Mouse (Mus musculus) right cerebral cortex, adult 18-20 months (tissue): Measurements from ENCODE around the gene Olfr955.

Experiments used
- DNase-seq: peaks from one replicate; pipeline ENCODE4 v3.0.0; 2022; ENCODE audit warnings: mixed read lengths

Gene Olfr955

DNA sequence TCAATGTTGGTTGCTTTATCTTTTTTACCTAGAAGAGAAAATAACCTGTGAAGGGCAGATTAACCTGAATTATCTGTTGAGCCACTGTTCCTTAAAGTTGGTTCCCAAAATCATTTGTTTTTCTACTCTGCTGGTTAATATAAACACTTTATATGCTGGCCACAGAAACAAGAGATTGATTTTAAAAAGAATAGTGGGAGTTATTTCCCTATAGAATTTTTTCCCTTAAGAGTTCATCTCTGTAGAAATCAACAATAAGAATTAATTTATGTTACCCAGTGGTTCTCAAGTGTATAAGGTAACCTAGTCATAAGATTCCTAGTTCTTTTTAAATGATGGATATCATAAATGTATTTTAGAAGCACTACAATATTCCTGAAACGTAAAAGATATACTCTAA lies at the start of gene Olfr955:
Gene Olfr955 (minus strand): TSS at position 101 of the 400 bp plus-strand sequence.
- no peak for DNase-seq

GRCm38 (mm10) chr9:39518595-39518994 lies 46.9 kb upstream of the Olfr955 start:
- DNase-seq = no peak

DNA sequence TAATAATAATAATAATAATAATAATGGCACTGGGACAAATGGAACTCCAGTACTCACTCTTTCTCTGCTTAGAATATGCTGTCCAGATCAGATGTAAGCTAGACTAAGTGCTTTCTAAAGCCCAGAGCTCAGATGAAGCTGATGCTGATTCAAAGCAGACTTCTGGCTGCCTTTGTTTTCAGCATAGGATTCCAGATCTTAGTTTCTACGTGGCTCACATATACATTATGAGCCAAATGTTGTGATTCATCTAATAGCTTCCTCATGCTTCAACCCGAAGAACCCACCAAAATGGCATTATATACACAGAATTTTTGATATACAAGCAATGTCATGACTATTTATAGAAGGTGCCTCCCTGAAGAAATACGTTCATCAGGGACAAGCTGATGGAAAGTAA lies 43.8 kb upstream of the Olfr955 start, which contains the start of gene Olfr957:
Gene Olfr957 (minus strand): TSS at position 279 of the 400 bp plus-strand sequence.
- DNase-seq = no peak

DNA sequence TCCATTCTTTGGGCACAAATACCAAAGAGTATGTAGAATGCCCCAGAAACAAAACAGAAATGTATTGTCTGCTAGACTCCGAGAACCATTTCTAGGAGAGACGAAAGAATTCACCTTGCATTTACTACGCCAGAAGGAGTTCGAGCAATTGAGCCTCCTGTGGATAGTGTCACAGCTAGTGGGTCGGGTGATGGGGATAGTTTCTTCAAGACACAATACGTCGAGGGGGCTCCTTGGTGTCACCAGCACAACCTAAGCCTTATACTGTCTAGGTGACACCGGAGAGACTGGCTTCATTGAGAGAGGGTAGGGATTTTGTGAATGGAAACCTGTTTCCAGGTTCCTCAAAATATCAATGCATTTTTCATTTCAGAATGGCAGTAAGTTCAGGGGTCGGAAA lies 37.7 kb upstream of the Olfr955 start:
- DNase-seq = no peak

DNA sequence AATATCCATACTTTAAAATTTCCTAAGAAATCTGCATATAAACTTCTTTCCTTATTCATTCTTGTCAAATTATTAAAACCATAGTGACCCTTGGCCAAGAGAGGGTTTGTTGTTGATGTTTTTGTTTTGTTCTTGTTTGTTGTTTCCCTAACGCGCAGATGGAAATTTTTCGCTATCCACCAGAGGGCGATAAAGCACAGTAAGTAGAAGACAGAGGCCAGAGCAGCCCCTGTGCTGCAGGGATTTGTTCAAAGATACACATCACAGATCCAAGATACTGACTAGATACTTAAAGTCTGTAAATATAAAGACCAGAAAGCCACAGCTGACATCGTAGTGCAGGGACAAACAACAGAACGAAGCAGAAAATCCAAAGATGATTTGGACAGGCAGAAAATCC lies 37.3 kb upstream of the Olfr955 start:
- DNase-seq = peak; percentile 32

GRCm38 (mm10) chr9:39493895-39494294 lies 22.2 kb upstream of the Olfr955 start, which contains the start of gene Olfr44:
Olfr44 (minus strand) TSS chr9:39493995.
- no peak for DNase-seq

DNA sequence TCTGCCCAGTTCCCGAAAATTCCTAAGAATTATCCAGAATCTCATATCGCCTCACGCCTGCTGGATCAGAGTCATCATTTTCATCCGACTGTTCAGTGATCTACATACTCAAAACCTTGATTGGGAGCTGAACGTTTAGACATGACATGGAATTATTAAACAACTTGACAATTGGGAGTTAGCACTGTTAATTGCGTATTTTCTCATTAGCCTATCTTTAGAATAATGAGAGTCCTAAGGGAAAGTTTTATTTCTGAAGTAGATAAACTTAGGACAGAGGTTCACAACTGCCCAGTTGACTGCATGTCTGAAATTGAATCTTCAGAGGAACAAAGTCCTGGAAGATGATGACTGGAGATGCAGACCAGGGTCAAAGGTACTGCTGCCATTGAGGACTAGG lies 15.3 kb downstream of the Olfr955 start, which contains the start of gene Olfr954:
Gene Olfr954 (plus strand): TSS at position 301 of the 400 bp plus-strand sequence.
- no peak for DNase-seq

GRCm38 (mm10) chr9:39427048-39427447 lies 44.7 kb downstream of the Olfr955 start, which contains the start of gene Olfr952:
Olfr952 (minus strand) TSS chr9:39427148.
- no peak for DNase-seq
